Mouse (Mus musculus): Measurements from ENCODE around the gene Cd5. TPM values are rescaled to one million over a fixed set of nuclear protein-coding genes. Genes with fewer than 3 reads are reported as not detected.

The Cd5 gene
- total and polyA plus RNA-seq, 3 experiments = 0.10 to 0.15 (median 0.14) TPM

Other genes with a start within 250 kb of the Cd5 start
- 10 to 100 TPM; 42.1 to 51.1 TPM for gene Cpsf7, start 213.7 kb downstream of the Cd5 start, total RNA-seq (2021)
- 25.5 and 34.2 TPM in 2 replicates for gene Cpsf7, start 213.7 kb downstream of the Cd5 start, polyA plus RNA-seq (2012; rRNA removed)
- 10 to 100 TPM; 68.0 to 76.1 TPM for gene Sdhaf2, start 212.9 kb downstream of the Cd5 start, total RNA-seq (2021)
- 10.3 and 10.7 TPM in 2 replicates for gene Sdhaf2, start 212.9 kb downstream of the Cd5 start, polyA plus RNA-seq (2012; rRNA removed)
- gene Tmem216, start 182.8 kb downstream of the Cd5 start, total RNA-seq (2021) = 10 to 100 TPM; 16.0 to 23.1 TPM
- 14.5 and 16.2 TPM in 2 replicates for gene Tmem216, start 182.8 kb downstream of the Cd5 start, polyA plus RNA-seq (2012; rRNA removed)
- 10 to 100 TPM; 14.7 to 24.6 TPM for gene Cyb561a3, start 161.8 kb downstream of the Cd5 start, total RNA-seq (2021)
- 34.1 and 37.2 TPM in 2 replicates for gene Cyb561a3, start 161.8 kb downstream of the Cd5 start, polyA plus RNA-seq (2012; rRNA removed)
- gene Tmem138, start 161.6 kb downstream of the Cd5 start, total RNA-seq (2021) = 1 to 10 TPM; 7.0 to 9.8 TPM
- 7.1 and 9.0 TPM in 2 replicates for gene Tmem138, start 161.6 kb downstream of the Cd5 start, polyA plus RNA-seq (2012; rRNA removed)
- 100 to 1,000 TPM; 255 to 264 TPM for gene Ddb1, start 133.7 kb downstream of the Cd5 start, total RNA-seq (2021)
- gene Ddb1, start 133.7 kb downstream of the Cd5 start, polyA plus RNA-seq (2012; rRNA removed) = 64.9 and 105 TPM in 2 replicates
- gene Tkfc, start 133.3 kb downstream of the Cd5 start, total RNA-seq (2021) = 10 to 100 TPM; 17.2 to 20.9 TPM
- gene Tkfc, start 133.3 kb downstream of the Cd5 start, polyA plus RNA-seq (2012; rRNA removed) = 11.2 and 12.6 TPM in 2 replicates
- gene Vwce, start 104.8 kb downstream of the Cd5 start, total RNA-seq (2021) = under 1 TPM; 0.17 to 0.79 TPM
- 0.18 and 0.26 TPM in 2 replicates for gene Vwce, start 104.8 kb downstream of the Cd5 start, polyA plus RNA-seq (2012; rRNA removed)
- gene Pga5, start 60.9 kb downstream of the Cd5 start, total RNA-seq (2021) = not detected
- not detected in 2 replicates for gene Pga5, start 60.9 kb downstream of the Cd5 start, polyA plus RNA-seq (2012; rRNA removed)
- 10 to 100 TPM; 22.1 to 23.3 TPM for gene Vps37c, start 50.3 kb downstream of the Cd5 start, total RNA-seq (2021)
- gene Vps37c, start 50.3 kb downstream of the Cd5 start, polyA plus RNA-seq (2012; rRNA removed) = 46.4 and 65.5 TPM in 2 replicates
- not detected for gene Cd6, start 91.1 kb upstream of the Cd5 start, total RNA-seq (2021)
- 0.28 and 0.34 TPM in 2 replicates for gene Cd6, start 91.1 kb upstream of the Cd5 start, polyA plus RNA-seq (2012; rRNA removed)
- gene Slc15a3, start 100.7 kb upstream of the Cd5 start, total RNA-seq (2021) = 1 to 10 TPM; 3.6 to 6.4 TPM
- 10.0 and 10.3 TPM in 2 replicates for gene Slc15a3, start 100.7 kb upstream of the Cd5 start, polyA plus RNA-seq (2012; rRNA removed)
- gene Tmem132a, start 130.9 kb upstream of the Cd5 start, total RNA-seq (2021) = 10 to 100 TPM; 21.9 to 46.1 TPM
- gene Tmem132a, start 130.9 kb upstream of the Cd5 start, polyA plus RNA-seq (2012; rRNA removed) = 79.2 and 82.6 TPM in 2 replicates
- gene Tmem109, start 143.0 kb upstream of the Cd5 start, total RNA-seq (2021) = 100 to 1,000 TPM; 149 to 202 TPM
- gene Tmem109, start 143.0 kb upstream of the Cd5 start, polyA plus RNA-seq (2012; rRNA removed) = 240 and 306 TPM in 2 replicates
- gene Prpf19, start 156.2 kb upstream of the Cd5 start, total RNA-seq (2021) = 100 to 1,000 TPM; 143 to 184 TPM
- gene Prpf19, start 156.2 kb upstream of the Cd5 start, polyA plus RNA-seq (2012; rRNA removed) = 299 and 410 TPM in 2 replicates
- not detected for gene Zp1, start 181.6 kb upstream of the Cd5 start, total RNA-seq (2021)
- gene Zp1, start 181.6 kb upstream of the Cd5 start, polyA plus RNA-seq (2012; rRNA removed) = not detected in 2 replicates
- under 1 TPM in 1 of 2 experiments, not detected in 1; 0.10 TPM for gene Ptgdr2, start 198.2 kb upstream of the Cd5 start, total RNA-seq (2021)
- gene Ptgdr2, start 198.2 kb upstream of the Cd5 start, polyA plus RNA-seq (2012; rRNA removed) = 0.04 and 0.26 TPM in 2 replicates
- 10 to 100 TPM; 12.8 to 21.4 TPM for gene Ccdc86, start 210.3 kb upstream of the Cd5 start, total RNA-seq (2021)
- 14.2 and 17.1 TPM in 2 replicates for gene Ccdc86, start 210.3 kb upstream of the Cd5 start, polyA plus RNA-seq (2012; rRNA removed)
- gene Ms4a10, start 235.7 kb upstream of the Cd5 start, total RNA-seq (2021) = 10 to 100 TPM in 1 of 2 experiments, 1 to 10 TPM in 1; 1.1 to 75.2 TPM
- 15.4 and 35.0 TPM in 2 replicates for gene Ms4a10, start 235.7 kb upstream of the Cd5 start, polyA plus RNA-seq (2012; rRNA removed)